Mouse (Mus musculus) B cell, adult 62 days (primary cell): ENCODE measurements around the gene Akt2. TPM values are rescaled to one million over a fixed set of nuclear protein-coding genes. Genes with fewer than 3 reads are reported as not detected.

Experiments used
- total RNA-seq: library from RNA; stranded (reverse); gene quantifications from 4 replicates; pipeline ENCODE4 v1.2.4, GENCODE M21; 2023

Akt2 gene
- total RNA-seq, result 95.6 to 114 TPM (median 104 TPM) in 4 replicates

DNA sequence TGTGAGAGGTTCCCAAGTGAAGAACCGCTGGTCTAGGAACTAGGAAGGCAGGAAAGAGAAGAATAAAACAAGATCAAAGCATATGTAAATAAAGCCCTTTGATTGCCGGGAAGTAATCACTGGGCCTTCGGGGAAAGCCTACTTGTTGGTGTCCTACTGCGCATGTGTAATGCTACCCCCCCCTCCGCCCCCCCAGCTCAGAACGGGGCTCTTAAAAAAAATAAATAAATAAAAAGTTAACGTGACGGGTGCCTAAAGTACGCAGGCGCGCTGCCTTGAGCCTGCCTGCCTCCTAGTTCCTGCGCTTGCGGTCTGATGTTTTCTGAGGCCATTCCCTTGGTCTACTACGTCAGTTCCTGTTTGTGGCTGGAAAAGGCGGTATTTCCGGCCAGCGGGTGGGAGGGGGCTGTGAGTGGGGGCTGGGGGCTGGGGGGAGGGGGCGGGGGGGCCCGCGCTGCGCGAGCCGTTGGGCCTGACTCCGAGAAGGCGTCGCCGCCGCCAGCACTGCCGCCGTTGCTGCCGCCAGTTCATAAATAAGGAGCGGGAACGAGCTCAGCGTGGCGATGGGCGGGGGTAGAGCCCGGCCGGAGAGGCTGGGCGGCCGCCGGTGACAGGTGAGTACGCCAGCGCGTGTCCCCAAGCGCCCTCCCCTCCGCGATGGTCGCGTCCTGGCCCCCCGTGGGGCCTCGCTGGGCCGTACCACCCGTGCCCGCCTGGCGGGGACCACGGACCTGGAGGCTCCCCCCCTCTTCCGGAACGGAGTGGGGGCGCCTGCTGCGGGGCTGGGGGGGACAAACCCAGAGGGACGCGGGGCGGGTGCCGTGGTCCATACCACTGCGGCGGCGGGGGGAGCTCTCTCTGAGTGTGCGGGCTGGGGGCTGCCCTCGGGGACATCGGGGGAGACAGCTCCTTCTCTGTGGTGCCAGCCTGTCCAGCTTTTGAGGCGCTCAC is at the start of gene Akt2:
Gene Akt2 (plus strand): TSS at position 287 of the 951 bp plus-strand sequence.

GRCm38 (mm10) chr7:27552931-27553513 is 38.3 kb upstream of the Akt2 start, which contains the start of the genes Pld3 and 2310022A10Rik:
Gene Pld3, minus strand, starts transcription at chr7:27553218.
Gene 2310022A10Rik, plus strand, starts transcription at chr7:27553233.

DNA sequence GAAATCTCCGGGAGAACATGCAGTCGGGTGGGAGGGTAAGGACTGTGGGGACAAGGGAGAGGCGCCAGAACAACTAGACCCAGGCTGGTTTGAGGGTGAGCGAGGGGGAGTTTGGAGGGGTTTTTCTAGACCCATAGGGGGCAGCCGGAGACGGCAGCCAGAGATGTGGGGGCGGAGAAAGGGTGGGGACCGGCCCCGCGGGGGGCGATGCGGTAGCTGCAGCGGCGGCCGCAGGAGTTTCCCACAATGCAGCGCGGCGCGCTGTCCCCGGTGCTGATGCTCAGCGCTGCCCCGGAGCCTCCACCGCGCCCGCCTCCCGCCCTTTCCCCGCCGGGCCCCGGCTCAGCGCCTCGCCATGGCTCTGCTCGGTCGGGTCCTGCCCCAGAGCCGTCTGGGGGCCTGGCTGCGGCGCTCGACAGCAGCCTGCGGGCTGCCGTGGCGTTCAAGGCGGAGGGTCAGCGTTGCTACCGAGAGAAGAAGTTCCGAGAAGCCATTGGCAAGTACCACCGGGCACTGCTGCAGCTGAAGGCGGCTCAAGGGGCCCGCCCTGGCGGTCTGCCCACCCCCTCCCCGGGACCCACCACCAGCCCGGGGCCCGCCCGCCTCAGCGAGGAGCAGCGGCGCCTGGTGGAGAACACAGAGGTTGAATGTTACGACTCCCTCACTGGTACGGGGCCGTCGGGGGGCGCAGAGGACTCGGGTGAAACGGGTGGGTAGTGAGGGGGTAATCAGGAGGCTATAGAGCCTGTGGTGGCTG is 62.5 kb downstream of the Akt2 start, which contains the start of gene Ttc9b:
Gene Ttc9b (plus strand): TSS at position 235 of the 757 bp plus-strand sequence.

GRCm38 (mm10) chr7:27674522-27675221 is 83.3 kb downstream of the Akt2 start, which contains the start of gene Map3k10:
Gene Map3k10, minus strand, starts transcription at chr7:27674598.

GRCm38 (mm10) chr7:27688815-27689612 is 97.7 kb downstream of the Akt2 start, which contains the start of gene Zfp607b:
Gene Zfp607b, plus strand, starts transcription at chr7:27689340.

Other genes starting within 250 kb of the Akt2 start
- 85.2 to 97.4 TPM (median 91.1 TPM) in 4 replicates for gene Shkbp1, start 235.5 kb upstream of the Akt2 start, total RNA-seq
- 7.5 to 14.1 TPM (median 9.1 TPM) in 3 of 4 replicates, not detected in the other for gene Gm20479, start 234.1 kb upstream of the Akt2 start, total RNA-seq
- 0.18 to 0.29 TPM (median 0.28 TPM) in 3 of 4 replicates, not detected in the other for gene Sptbn4, start 143.9 kb upstream of the Akt2 start, total RNA-seq
- gene Blvrb, start 143.6 kb upstream of the Akt2 start, total RNA-seq, result 68.1 to 75.9 TPM (median 70.4 TPM) in 4 replicates
- 12.7 to 16.7 TPM (median 15.1 TPM) in 4 replicates for gene Sertad3, start 117.8 kb upstream of the Akt2 start, total RNA-seq
- 32.1 to 39.2 TPM (median 35.5 TPM) in 4 replicates for gene Sertad1, start 104.6 kb upstream of the Akt2 start, total RNA-seq
- gene Prx, start 92.2 kb upstream of the Akt2 start, total RNA-seq, result 0.18 to 0.44 TPM (median 0.29 TPM) in 3 of 4 replicates, not detected in the other
- not detected in 4 replicates for gene Hipk4, start 68.3 kb upstream of the Akt2 start, total RNA-seq
- gene Pld3, start 38.3 kb upstream of the Akt2 start, total RNA-seq, result 64.7 to 72.8 TPM (median 66.9 TPM) in 4 replicates
- 22.1 to 29.3 TPM (median 26.5 TPM) in 4 replicates for gene 2310022A10Rik, start 38.3 kb upstream of the Akt2 start, total RNA-seq
- gene Ttc9b, start 62.4 kb downstream of the Akt2 start, total RNA-seq, result not detected in 4 replicates
- gene Map3k10, start 83.0 kb downstream of the Akt2 start, total RNA-seq, result 12.2 to 17.9 TPM (median 13.6 TPM) in 4 replicates
- gene Zfp607b, start 97.8 kb downstream of the Akt2 start, total RNA-seq, result 1.1 to 2.5 TPM (median 1.9 TPM) in 4 replicates
- 12.1 to 15.1 TPM (median 13.4 TPM) in 4 replicates for gene Zfp60, start 139.8 kb downstream of the Akt2 start, total RNA-seq
- gene Zfp626, start 215.6 kb downstream of the Akt2 start, total RNA-seq, result 6.9 to 10.4 TPM (median 8.6 TPM) in 4 replicates
- gene Zfp59, start 247.1 kb downstream of the Akt2 start, total RNA-seq, result 4.0 to 5.8 TPM (median 4.9 TPM) in 4 replicates